Mouse (Mus musculus) kidney, postnatal 14 days (tissue): Measurements from ENCODE around the gene Isoc2a.
A peak's percentile ranks its signal among the peaks of the same experiment; 100 is the strongest.

Experiments
- DNase-seq: peaks from one replicate; pipeline ENCODE4 v3.0.0; 2022; ENCODE audit warnings: mixed read lengths

Isoc2a gene

DNA sequence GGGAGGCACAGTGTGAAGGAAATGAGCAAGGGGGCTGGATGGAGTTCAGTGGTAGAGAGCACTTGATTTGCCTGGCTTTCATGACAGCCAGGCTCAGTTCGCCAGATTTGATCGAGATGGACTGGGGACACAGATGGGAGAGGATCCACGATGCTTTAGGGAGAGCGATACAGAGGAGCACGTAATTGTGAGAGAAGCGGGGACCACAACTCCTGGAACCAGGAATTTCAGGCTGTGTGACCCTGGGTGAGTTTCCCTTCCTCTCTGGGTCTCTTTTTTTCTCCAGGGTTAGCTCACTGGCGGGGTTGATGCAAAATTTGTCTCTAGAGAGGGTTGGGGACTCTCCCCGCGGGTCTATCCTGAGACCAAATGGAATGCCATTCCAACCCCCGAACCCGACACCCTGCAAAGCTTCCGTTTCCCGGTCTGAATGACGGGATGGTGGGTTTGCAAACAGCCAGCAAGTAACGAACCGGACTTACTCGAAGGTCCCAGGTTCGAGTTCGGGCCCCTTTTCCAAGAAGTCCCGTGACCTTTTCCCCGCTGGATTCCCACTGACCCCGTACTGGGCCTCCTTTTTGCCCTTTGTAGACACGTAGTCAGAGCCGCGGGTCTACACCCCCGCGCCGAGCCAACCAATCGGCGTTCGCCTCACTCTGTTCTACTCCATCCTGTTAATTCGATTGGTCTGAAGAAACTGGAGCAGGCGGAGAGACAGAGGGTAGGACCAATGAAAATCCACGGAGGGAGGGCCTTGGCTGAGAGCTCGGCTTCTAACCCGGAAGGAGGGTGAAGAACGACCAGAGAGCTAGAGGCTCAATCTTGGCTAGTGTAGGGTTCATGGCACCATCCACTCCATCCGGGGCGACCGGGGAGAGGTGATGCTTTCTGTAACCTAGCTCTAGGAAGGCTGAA lies 11.1 kb upstream of the Isoc2a start:
- DNase-seq: peak; percentile 97

DNA sequence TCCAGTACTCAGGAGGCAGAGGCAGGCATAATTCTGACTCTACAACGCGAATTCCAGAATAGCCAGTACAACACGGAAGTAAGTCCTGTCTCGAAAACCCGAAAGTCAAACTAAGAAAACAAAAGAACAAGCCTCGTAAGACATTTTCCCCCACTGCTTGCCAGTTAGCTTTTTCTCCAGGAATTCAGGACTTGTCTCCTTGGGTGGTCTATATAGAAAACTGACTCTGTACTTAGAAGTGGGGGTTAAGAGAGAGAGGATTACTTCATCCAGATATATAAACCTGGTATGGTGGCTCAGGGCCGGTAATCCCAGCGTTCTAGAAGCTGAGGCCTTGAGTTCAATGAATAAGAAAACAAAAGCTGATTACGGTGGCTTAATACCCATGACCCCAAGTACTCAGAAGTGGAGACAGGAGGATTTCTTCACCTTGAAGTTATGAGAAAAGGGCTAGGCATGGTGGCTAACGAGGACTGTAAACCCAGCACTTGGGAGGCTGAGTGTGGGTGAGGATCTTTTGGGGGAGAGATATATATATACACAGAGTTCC lies 10.2 kb upstream of the Isoc2a start:
- DNase-seq: no peak

DNA sequence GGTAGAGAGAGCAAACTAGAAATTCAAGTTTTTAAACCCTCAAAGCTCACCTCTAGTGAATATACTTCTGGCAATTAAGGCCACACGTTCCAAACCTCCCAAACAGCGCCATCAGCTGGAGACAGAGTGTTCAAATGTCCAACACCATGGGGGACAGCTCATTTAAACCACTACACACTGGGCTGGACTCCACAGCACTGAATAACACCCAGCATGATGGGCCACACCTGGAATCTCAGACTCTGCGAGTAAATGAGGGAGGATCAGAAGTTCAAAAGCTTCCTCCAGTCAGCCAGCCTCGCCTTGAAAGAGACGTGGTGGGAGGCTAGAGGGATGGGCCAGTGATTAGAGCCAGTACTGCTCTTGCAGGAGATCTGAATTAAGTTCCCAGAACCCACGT lies 6.8 kb upstream of the Isoc2a start, which contains the start of gene Isoc2b:
Gene Isoc2b, minus strand, starts transcription at position 126 of the 400 bp plus-strand sequence.
- DNase-seq: no peak

DNA sequence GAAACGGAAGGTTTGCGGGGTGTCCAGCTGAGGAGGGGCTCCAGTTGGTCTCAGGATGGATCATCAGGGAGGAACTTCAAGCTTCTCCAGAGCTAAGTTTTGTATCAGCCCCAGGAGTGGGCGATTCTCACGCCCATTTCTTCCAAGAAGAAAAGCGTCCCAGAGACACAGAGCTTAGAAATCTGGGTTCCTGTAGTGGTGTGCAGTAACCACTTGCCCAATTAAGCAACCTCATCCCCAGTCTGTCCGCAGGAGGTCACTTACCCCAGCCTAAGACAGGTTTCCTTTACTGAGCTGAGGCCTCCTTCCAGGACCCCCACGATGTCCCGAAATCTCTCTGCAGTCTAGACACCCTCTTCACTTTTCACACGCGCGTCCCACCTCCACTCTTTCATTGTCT lies 273 bp downstream of the Isoc2a start:
- DNase-seq: no peak

DNA sequence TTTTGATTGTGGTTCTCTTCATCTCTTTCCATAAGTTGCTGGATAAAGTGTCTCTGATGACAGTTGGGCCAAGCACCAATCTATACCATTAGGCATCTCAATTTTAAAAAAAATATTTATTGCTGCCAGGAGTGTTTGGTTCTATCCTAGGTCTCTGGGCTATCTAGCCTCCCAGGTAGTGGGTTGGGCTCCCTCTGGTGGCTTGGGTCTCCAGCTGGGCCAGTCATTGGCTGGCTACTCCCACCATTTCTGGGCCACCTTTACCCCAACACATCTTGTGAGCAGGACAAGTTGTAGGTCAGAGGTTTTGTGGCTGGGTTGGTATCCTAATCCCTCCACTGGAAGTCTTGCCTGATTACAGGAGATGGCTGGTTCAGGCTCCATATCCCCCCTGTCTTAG lies 1.2 kb downstream of the Isoc2a start:
- peak; percentile 39 for DNase-seq

DNA sequence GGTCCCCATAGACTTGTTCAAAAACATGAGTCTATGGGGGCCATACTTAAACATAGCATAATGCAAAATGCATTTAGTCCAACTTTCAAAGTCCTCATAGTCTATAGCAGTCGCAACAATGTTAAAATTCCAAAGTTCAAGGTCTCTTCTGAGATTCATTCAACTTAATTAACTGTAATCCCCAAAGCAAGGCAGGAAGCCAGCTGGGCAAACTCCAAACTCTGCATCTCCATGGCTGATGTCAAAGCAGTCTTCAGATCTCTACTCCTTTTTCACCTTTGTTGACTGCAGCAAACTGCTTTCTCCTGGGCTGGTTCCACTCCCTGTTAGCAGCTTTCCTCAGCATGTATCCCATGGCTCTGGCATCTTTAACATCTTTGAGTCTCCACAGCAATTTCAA lies 2.1 kb downstream of the Isoc2a start:
- DNase-seq: peak; percentile 24

GRCm38 (mm10) chr7:4886680-4887079 lies 9.7 kb downstream of the Isoc2a start:
- DNase-seq: no peak

DNA sequence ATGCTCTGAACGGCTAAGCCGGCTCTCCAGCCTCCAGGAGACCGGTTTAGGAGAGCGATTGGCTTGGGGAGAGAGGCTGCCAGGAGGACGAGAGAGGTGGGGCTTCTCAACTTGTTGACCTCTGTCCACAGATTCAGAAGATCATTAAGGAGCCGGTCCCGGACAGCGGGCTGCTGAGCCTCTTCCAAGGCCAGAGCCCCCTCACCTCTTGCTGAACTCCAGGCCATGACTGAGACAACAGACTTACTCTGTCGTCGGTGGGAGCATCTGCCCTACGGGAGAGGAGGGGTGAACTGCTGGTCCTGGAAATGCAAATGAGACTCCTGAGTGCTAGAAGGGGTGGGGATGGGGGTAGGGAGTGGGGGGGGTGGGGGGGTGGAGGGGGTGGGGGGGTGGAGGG lies 18.2 kb downstream of the Isoc2a start:
- no peak for DNase-seq

DNA sequence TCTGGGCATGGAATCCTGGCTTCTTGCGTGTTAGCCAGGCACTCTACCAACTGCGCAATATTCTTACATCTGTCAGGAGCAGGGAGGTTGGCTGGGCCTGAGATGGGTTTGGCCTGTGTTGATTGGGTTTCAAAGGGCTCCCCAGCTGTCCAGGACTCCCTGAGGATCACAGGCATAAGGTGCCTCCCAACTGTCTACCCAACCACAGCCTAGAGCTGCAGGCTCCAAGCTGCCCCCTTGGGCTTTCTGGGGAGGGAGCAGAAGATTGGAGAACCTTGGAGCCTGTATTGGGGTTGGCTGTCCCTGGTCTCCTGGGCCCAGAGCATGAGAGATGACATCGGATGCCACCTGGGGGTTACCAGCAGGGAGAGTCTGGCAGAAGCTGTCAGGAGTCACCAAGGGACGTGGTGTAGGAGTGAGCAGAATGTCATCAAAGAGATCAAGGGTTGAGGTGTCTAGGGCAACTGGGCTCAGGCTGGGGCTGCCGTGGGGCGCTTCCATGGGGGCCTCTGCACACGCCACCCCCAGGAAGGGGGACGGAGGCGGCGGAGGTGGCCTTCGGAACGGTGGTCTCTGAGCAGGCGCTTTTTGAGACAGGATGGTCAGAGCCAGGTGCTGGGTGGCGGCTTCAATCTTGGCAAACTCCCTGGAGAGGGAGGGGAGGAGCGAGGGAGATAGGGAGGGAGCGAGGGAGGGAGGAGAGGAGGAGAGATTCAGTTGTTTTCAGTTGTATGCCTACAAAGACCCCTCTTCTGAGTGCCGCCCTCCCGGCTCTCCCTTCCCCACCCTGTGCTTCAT lies 22.1 kb downstream of the Isoc2a start:
- DNase-seq: no peak

DNA sequence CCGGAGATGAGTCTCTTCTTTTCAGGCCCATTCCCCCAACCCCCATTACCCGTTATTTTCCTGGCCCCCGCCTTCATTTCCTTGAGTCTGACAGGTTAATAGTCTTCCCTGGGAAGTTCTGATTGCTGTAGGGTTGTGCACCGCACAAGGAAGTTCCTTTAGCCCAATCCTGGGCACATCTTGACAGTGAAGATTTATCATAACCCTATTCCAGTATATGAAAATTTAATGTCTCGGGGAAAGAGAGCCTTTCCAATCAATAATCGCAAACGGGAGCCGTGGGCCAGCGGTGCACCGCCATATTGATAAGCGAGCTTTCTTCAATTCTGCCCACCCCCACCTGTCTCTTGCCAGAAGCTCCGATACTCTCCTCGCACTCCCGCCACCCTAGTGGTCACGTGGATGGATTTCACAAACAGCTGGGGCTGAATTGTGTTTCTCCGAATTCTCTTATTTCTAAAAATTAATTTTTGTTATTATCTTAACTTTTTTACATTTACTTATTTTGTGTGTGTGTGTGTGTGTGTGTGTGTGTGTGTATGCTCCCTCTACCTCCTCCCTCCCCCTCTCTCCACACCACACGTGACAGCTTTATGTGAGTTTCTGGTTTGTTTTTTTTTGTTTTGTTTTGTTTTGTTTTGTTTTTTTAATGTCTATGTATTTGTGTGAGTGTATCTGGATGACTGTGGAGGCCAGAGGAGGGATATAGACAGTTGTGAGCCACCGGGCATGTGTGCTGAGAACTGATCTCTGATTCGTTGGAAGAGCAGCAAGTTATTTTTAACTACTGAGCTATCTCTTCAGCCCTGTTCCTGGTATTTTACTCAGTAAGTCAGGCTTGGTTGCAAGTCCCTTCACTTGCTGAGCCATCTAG lies 22.9 kb downstream of the Isoc2a start:
- DNase-seq: no peak

- no peak for DNase-seq
These were observed 23.5 kb downstream of the Isoc2a start for GRCm38 (mm10) chr7:4900523-4900851.

GRCm38 (mm10) chr7:4901171-4901570 lies 24.2 kb downstream of the Isoc2a start:
- DNase-seq: no peak

DNA sequence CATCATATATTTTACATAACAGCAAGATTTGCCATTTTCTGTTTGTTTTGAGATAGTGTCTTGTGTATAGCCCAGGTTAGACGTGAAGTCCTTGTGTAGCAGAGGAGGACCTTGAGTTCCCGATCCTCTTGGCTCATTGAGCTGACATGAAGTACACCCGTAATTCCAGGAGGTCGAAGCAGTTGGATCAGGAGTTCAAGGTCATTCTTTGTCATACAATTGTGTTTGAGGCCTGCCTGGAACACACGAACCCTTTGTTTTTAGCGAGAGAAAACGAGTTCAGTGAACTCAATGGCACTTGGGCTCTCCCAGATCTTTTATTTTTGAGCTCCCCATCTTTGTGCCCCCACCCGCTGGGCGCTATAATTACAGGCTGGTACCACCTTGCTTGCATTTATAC lies 25.5 kb downstream of the Isoc2a start:
- no peak for DNase-seq

DNA sequence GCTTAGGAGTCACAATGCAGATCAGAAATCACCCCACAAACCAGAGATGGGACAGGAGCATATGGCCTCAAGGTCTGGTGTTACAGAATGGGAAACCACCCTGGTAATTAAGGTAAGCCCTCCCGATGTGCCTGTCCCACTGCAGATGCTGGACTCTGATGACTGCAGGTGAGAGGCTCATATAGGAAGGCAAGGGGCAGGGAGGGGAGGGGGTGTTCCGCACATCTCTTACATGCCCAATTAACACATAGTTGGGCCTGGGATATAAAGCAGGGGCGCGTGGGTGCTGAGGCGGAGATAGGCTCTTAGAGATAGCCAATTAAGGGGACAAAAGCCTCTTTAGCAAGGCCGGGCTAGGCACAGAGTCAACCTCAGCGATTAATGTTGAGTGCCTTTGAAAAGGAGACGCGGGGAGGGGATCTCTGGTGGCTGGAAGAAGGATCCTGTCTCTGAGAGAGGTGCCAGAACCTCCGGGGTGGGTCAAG lies 29.6 kb downstream of the Isoc2a start, which contains the start of gene Gm36210:
Gene Gm36210, minus strand, starts transcription at position 51 of the 485 bp plus-strand sequence.
- DNase-seq: no peak

- peak; percentile 66 for DNase-seq
These were observed 34.6 kb downstream of the Isoc2a start for GRCm38 (mm10) chr7:4911561-4911960.

DNA sequence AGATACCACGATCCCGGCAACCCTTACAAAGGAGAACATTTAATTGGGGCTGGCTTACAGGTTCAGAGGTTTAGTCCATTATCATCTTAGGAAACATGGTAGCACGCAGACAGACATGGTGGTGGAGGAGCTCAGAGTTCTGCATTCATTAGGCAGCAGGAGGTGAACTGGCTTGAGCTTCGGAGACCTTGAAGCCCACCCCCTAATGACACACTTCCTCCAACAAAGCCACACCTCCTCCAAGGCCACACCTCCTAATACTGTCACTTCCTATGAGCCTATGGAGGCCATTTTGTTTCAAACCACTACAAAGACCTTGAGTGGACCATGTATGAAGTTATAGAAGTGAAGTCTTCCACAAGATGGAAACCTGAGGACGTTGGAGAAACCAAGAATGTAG lies 35.3 kb downstream of the Isoc2a start:
- DNase-seq: no peak

DNA sequence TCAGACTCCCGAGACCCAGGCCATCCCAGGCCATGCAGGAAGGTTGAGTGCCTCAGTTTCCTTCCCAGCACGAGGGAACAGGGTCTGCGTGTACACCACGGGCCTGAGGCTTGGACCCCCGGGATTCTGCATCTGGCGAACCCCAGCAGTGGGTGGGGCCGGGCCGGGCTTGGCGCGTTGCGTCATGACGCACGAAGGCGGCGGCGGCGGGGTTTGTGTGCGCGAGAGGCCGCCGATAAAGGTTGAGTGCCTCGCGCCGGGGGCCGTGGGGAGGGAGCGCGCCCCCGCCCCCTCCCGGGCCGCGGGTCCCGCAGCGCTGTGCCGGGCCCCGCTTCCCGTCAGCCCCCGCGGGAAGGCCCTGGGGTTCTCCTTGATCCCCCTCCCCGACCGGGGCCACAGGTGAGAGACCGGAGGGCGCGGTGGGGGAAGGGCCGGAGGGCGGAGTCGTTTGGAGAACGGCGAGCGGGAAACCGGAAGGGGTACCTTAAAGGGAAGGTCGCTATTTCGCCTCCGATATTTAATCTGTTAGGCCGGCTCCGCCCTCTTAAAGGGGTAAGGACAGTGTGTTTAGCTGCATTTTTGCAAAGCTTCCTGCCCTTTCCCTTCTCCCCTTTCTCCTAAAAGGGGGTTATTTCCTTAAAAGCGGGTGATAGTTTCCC lies 38.2 kb downstream of the Isoc2a start, which contains the start of gene Zfp628:
Gene Zfp628, plus strand, starts transcription at position 211 of the 659 bp plus-strand sequence.
- DNase-seq: peak; percentile 96

GRCm38 (mm10) chr7:4915669-4916416 lies 38.9 kb downstream of the Isoc2a start:
- DNase-seq: peak; percentile 43

- no peak for DNase-seq
These were observed 40.5 kb downstream of the Isoc2a start for GRCm38 (mm10) chr7:4917494-4917893.

GRCm38 (mm10) chr7:4918681-4919080 lies 41.7 kb downstream of the Isoc2a start:
- DNase-seq: no peak

DNA sequence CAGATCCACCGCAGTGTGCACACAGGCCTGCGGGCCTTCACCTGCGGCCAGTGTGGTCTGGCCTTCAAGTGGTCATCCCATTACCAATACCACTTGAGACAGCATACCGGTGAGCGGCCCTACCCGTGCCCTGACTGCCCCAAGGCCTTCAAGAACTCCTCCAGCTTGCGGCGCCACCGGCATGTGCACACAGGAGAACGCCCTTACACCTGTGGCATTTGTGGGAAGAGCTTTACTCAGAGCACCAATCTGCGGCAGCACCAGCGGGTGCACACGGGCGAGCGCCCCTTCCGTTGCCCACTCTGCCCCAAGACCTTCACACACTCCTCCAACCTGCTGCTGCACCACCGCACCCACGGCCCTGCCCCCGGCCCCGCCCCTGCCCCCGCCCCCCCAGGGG lies 42.1 kb downstream of the Isoc2a start:
- no peak for DNase-seq
